ENCODE assay signal across 8 mouse cellular contexts in the genomic region with DNA sequence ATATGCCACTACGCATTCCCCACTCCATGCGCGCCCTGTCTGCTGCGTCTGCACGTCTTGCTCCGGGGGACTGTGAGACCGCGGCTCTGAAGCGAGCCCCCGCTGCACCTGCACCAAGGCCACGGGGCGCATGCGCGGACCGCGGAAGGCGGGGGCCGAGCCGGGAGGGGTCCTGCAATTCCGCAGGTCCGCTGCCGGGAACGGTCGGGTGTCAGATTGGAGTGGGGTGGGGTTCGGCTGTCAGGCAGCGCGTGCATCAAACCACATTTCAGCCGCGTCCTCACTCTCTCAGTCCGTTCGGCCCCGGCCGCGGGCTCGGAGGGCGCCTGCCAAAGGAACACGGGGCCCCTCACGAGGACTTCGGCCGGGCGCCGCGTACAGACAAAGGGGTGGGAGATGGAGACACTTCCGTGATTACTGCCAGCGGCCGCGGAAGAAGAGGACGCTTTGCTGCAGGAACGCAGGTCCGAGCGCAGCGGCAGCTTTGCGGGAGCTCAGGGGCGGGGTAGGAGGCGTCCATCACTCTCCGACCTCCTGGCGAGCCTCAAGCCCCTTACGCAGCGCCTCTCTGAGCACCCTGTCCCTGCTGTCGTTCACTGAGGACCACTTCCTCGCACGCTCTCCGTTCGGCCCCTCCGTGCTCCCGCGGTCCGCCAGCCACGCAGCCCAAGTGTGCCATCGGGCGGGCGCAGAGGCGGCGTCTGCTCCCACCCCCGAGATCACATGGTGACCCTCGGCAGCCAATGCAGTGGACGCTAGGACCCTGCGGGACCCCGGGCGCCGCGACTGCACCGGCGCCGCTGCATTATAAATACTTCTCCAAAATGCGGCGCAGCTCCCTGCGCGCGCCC. TPM values are rescaled to one million over a fixed set of nuclear protein-coding genes. Genes with fewer than 3 reads are reported as not detected.
A peak's percentile ranks its signal among the peaks of the same experiment; 100 is the strongest.
DNase-seq lines count a peak whose midpoint lies in the region; ATAC-seq and TF ChIP-seq lines count a peak whose summit lies in the region.

Gene Nat8l (plus strand): TSS at position 142 of the 851 bp plus-strand sequence.

- peak; percentile 74 for DNase-seq in R1 (ENCODE audit: low read depth, low spot score)
- DNase-seq in cerebellum, adult 18-20 months, result peak; percentile 93
- peak; percentile 93 for DNase-seq in forebrain, postnatal 0 days
- DNase-seq in limb, embryonic 10.5 days (ENCODE audit: low spot score), result peak; percentile 85
- peak; percentile 96 for DNase-seq in midbrain, embryonic 14.5 days
- DNase-seq in urinary bladder, postnatal 10 days (ENCODE audit: low spot score), result no peak

- H3K9me3 ChIP-seq in forebrain, postnatal 0 days (ENCODE audit: low read length), result no peaks in the 10 kb centered on the region
- no peaks in the 10 kb centered on the region for H3K9me3 ChIP-seq in hindbrain, embryonic 16.5 days (ENCODE audit: control insufficient read depth, low read length)
- H3K9me3 ChIP-seq in limb, embryonic 10.5 days (replicated peaks), result no peaks in the 10 kb centered on the region
- H3K9me3 ChIP-seq in midbrain, embryonic 14.5 days (ENCODE audit: control insufficient read depth, low read length), result no peaks in the 10 kb centered on the region
- no peaks in the 10 kb centered on the region for H3K9me3 ChIP-seq in stomach, embryonic 15.5 days

- peaks cover 22% of the 10 kb centered on the region; the same call in 1 of the 2 replicates for H3K36me3 ChIP-seq in forebrain, postnatal 0 days (ENCODE audit: insufficient read depth)
- peaks cover 5% of the 10 kb centered on the region for H3K36me3 ChIP-seq in hindbrain, embryonic 16.5 days (ENCODE audit: control insufficient read depth, insufficient read depth, low read length)
- H3K36me3 ChIP-seq in limb, embryonic 10.5 days, result no peaks in the 10 kb centered on the region
- peaks cover 10% of the 10 kb centered on the region for H3K36me3 ChIP-seq in midbrain, embryonic 14.5 days (ENCODE audit: control insufficient read depth, insufficient read depth, low read length)
- no peaks in the 10 kb centered on the region for H3K36me3 ChIP-seq in stomach, embryonic 15.5 days

- H3K27me3 ChIP-seq in forebrain, postnatal 0 days (ENCODE audit: insufficient read depth, low read length), result no peaks in the 10 kb centered on the region
- H3K27me3 ChIP-seq in hindbrain, embryonic 16.5 days (replicated peaks; ENCODE audit: control insufficient read depth, insufficient read depth, low read length), result no peaks in the 10 kb centered on the region
- H3K27me3 ChIP-seq in limb, embryonic 10.5 days (ENCODE audit: low read depth, poor library complexity, severe bottlenecking), result peaks cover 73% of the 10 kb centered on the region
- no peaks in the 10 kb centered on the region for H3K27me3 ChIP-seq in midbrain, embryonic 14.5 days (ENCODE audit: control insufficient read depth, insufficient read depth, low read length)
- H3K27me3 ChIP-seq in stomach, embryonic 15.5 days (replicated peaks), result peaks cover 54% of the 10 kb centered on the region

- H3K9ac ChIP-seq in forebrain, postnatal 0 days, result peak within 1 kb of the TSS; percentile 87
- peak within 1 kb of the TSS; percentile 89 for H3K9ac ChIP-seq in hindbrain, embryonic 16.5 days (ENCODE audit: low read depth, low read length)
- H3K9ac ChIP-seq in midbrain, embryonic 14.5 days (replicated peaks; ENCODE audit: low read length), result peak within 1 kb of the TSS; percentile 88
- H3K9ac ChIP-seq in stomach, embryonic 15.5 days, result peak within 1 kb of the TSS; percentile 18; the same call in 1 of the 2 replicates

- peak; percentile 93 for ATAC-seq in forebrain, postnatal 0 days
- peak; percentile 93 for ATAC-seq in hindbrain, embryonic 16.5 days
- ATAC-seq in midbrain, embryonic 14.5 days (ENCODE audit: low FRiP score, low TSS enrichment), result peak; percentile 89
- ATAC-seq in stomach, embryonic 15.5 days (ENCODE audit: insufficient read depth, low FRiP score, low read depth), result peak; percentile 59; the same call in 1 of the 2 replicates

- no peak; the same call in 1 of the 2 replicates for TF ChIP-seq CTCF in forebrain, postnatal 0 days (IDR thresholded peaks at IDR 0.05; ENCODE audit: low read depth)

- WGBS in forebrain, postnatal 0 days, result under 1% methylated on average over 90 of the region's 90 CpGs
- under 1% methylated on average over 81 of the region's 90 CpGs for WGBS in hindbrain, embryonic 16.5 days
- under 1% methylated on average over 90 of the region's 90 CpGs for WGBS in limb, embryonic 10.5 days
- under 1% methylated on average over 88 of the region's 90 CpGs for WGBS in midbrain, embryonic 14.5 days
- WGBS in stomach, embryonic 15.5 days, result under 1% methylated on average over 90 of the region's 90 CpGs

- peak within 1 kb of the TSS; percentile 78 for H3K4me2 ChIP-seq in forebrain, postnatal 0 days (ENCODE audit: low read depth)
- H3K4me2 ChIP-seq in hindbrain, embryonic 16.5 days (ENCODE audit: low read length), result peak within 1 kb of the TSS; percentile 93
- H3K4me2 ChIP-seq in midbrain, embryonic 14.5 days (ENCODE audit: low read length), result peak within 1 kb of the TSS; percentile 64
- H3K4me2 ChIP-seq in stomach, embryonic 15.5 days, result peak within 1 kb of the TSS; percentile 99

- H3K4me3 ChIP-seq in forebrain, postnatal 0 days (ENCODE audit: low read depth, low read length), result peak within 1 kb of the TSS; percentile 71
- peak within 1 kb of the TSS; percentile 70 for H3K4me3 ChIP-seq in hindbrain, embryonic 16.5 days (ENCODE audit: low read length)
- H3K4me3 ChIP-seq in limb, embryonic 10.5 days, result peak within 1 kb of the TSS; percentile 61
- H3K4me3 ChIP-seq in midbrain, embryonic 14.5 days (replicated peaks; ENCODE audit: low read depth, low read length), result peak within 1 kb of the TSS; percentile 85
- H3K4me3 ChIP-seq in stomach, embryonic 15.5 days (replicated peaks), result peak within 1 kb of the TSS; percentile 62

- peaks cover 30% of the 10 kb centered on the region for H3K4me1 ChIP-seq in forebrain, postnatal 0 days (ENCODE audit: insufficient read depth)
- peaks cover 32% of the 10 kb centered on the region for H3K4me1 ChIP-seq in hindbrain, embryonic 16.5 days (ENCODE audit: control insufficient read depth, insufficient read depth, low read depth, low read length)
- H3K4me1 ChIP-seq in limb, embryonic 10.5 days, result peaks cover 24% of the 10 kb centered on the region
- peaks cover 29% of the 10 kb centered on the region for H3K4me1 ChIP-seq in midbrain, embryonic 14.5 days (ENCODE audit: control insufficient read depth, insufficient read depth, low read length)
- H3K4me1 ChIP-seq in stomach, embryonic 15.5 days, result peaks cover 21% of the 10 kb centered on the region

- peak within 1 kb of the TSS; percentile 96 for H3K27ac ChIP-seq in forebrain, postnatal 0 days (ENCODE audit: low read depth, low read length)
- peak within 1 kb of the TSS; percentile 93 for H3K27ac ChIP-seq in hindbrain, embryonic 16.5 days (ENCODE audit: low read depth, low read length)
- peak within 1 kb of the TSS; percentile 68 for H3K27ac ChIP-seq in limb, embryonic 10.5 days
- peak within 1 kb of the TSS; percentile 97 for H3K27ac ChIP-seq in midbrain, embryonic 14.5 days (replicated peaks; ENCODE audit: low read depth, low read length)
- H3K27ac ChIP-seq in stomach, embryonic 15.5 days, result peak within 1 kb of the TSS; percentile 36; the same call in 1 of the 2 replicates

RNA-seq across cellular contexts. Expression of gene Nat8l, which starts in this region (rescaled TPM):
- 28.1 and 31.8 TPM in 2 replicates for total RNA-seq in forebrain, postnatal 0 days (2014; rRNA removed)
- 4.3 and 4.9 TPM in 2 replicates for polyA plus RNA-seq in forebrain, postnatal 0 days (2015; fragmentation: Nextera tagmentation; extraction: Ambion mirVana)
- polyA plus RNA-seq in hindbrain, embryonic 16.5 days (2015; fragmentation: Nextera tagmentation; extraction: Ambion mirVana), result 5.1 and 5.5 TPM in 2 replicates
- 0.15 and 0.18 TPM in 2 replicates for polyA plus RNA-seq in limb, embryonic 10.5 days (2016; fragmentation: Nextera tagmentation; extraction: Ambion mirVana)
- 3.2 and 4.8 TPM in 2 replicates for polyA plus RNA-seq in midbrain, embryonic 14.5 days (2014; fragmentation: Nextera tagmentation; extraction: Ambion mirVana)
- 0.28 and 0.32 TPM in 2 replicates for polyA plus RNA-seq in stomach, embryonic 15.5 days (2015; fragmentation: Nextera tagmentation; extraction: Ambion mirVana)

Comparison
In these comparisons a context has a peak if more than half of its experiments do, and no peak if none do; other contexts are left out.
1. Peak in DNase-seq, H3K4me3 ChIP-seq and H3K27ac ChIP-seq in limb, embryonic 10.5 days; RNA of the gene not detected or under 1 TPM.
2. Peak in ATAC-seq, H3K4me3 ChIP-seq, H3K27ac ChIP-seq, H3K9ac ChIP-seq and H3K4me2 ChIP-seq in stomach, embryonic 15.5 days; RNA of the gene not detected or under 1 TPM.
3. H3K27ac ChIP-seq: peak in every context shown above with its lines; median percentile 97 in midbrain, embryonic 14.5 days; 96 in forebrain, postnatal 0 days; 93 in hindbrain, embryonic 16.5 days; 68 in limb, embryonic 10.5 days; 36 in stomach, embryonic 15.5 days.
4. H3K9ac ChIP-seq: peak in every context shown above with its lines; median percentile 89 in hindbrain, embryonic 16.5 days; 88 in midbrain, embryonic 14.5 days; 87 in forebrain, postnatal 0 days; 18 in stomach, embryonic 15.5 days.